ENCODE assay signal across 8 mouse cellular contexts in genomic region chr14:76479867-76480266, GRCm38 (mm10).
A peak's percentile ranks its signal among the peaks of the same experiment; 100 is the strongest.
DNase-seq lines count a peak whose midpoint lies in the region; ATAC-seq and TF ChIP-seq lines count a peak whose summit lies in the region.

No protein-coding gene starts in this region.

- peak; percentile 97 for ATAC-seq in intestine, embryonic 16.5 days
- ATAC-seq in midbrain, postnatal 0 days (ENCODE audit: low FRiP score): no peak

- no peaks in the 10 kb centered on the region for H3K27me3 ChIP-seq in intestine, embryonic 16.5 days (replicated peaks; ENCODE audit: control insufficient read depth, insufficient read depth, low read length)
- H3K27me3 ChIP-seq in midbrain, postnatal 0 days (ENCODE audit: insufficient read depth, low read length): no peaks in the 10 kb centered on the region

- H3K4me3 ChIP-seq in intestine, embryonic 16.5 days (ENCODE audit: low read length): no peak overlapping the region
- H3K4me3 ChIP-seq in midbrain, postnatal 0 days (ENCODE audit: low read depth, low read length): no peak overlapping the region

- peak; percentile 89 for TF ChIP-seq CTCF in midbrain, postnatal 0 days (IDR thresholded peaks at IDR 0.05)

- H3K4me2 ChIP-seq in intestine, embryonic 16.5 days (ENCODE audit: low read depth, low read length): peak overlapping the region; percentile 22; the same call in 1 of the 2 replicates
- no peak overlapping the region for H3K4me2 ChIP-seq in midbrain, postnatal 0 days (ENCODE audit: low read depth, low read length, poor library complexity, severe bottlenecking)

- H3K27ac ChIP-seq in intestine, embryonic 16.5 days (ENCODE audit: low read length): peak overlapping the region; percentile 77
- no peak overlapping the region for H3K27ac ChIP-seq in midbrain, postnatal 0 days (ENCODE audit: low read depth, low read length)

- no peak overlapping the region for H3K9ac ChIP-seq in intestine, embryonic 16.5 days (ENCODE audit: low read depth, low read length)
- no peak overlapping the region for H3K9ac ChIP-seq in midbrain, postnatal 0 days (replicated peaks; ENCODE audit: low read length, poor library complexity, severe bottlenecking)

- no peaks in the 10 kb centered on the region for H3K36me3 ChIP-seq in intestine, embryonic 16.5 days (ENCODE audit: control insufficient read depth, insufficient read depth, low read length)
- H3K36me3 ChIP-seq in midbrain, postnatal 0 days (ENCODE audit: insufficient read depth, low read length): no peaks in the 10 kb centered on the region

- peak; percentile 76 for DNase-seq in embryo, embryonic 10 days (ENCODE audit: low spot score)
- no peak for DNase-seq in embryo, embryonic 9.5 days (ENCODE audit: extremely low spot score)
- peak; percentile 51 to 56 for DNase-seq in right cerebral cortex, postnatal 10 days (ENCODE audit: low spot score in 2 of 2)
- DNase-seq in right cerebral cortex, postnatal 25 days: no peak
- DNase-seq in embryo, embryonic 11.5 days (ENCODE audit: low read depth, low spot score): peak; percentile 45
- DNase-seq in midbrain, postnatal 0 days (ENCODE audit: low spot score): peak; percentile 79
- no peak for DNase-seq in spleen, postnatal 14 days (ENCODE audit: low spot score in 2 of 2)

- 22% methylated on average over 6 of the region's 6 CpGs for WGBS in intestine, embryonic 16.5 days
- 39% methylated on average over 6 of the region's 6 CpGs for WGBS in midbrain, postnatal 0 days

- H3K4me1 ChIP-seq in intestine, embryonic 16.5 days (ENCODE audit: control insufficient read depth, insufficient read depth, low read length): peaks cover 14% of the 10 kb centered on the region
- H3K4me1 ChIP-seq in midbrain, postnatal 0 days (ENCODE audit: insufficient read depth, low read length): no peaks in the 10 kb centered on the region

- H3K9me3 ChIP-seq in intestine, embryonic 16.5 days (ENCODE audit: control insufficient read depth, low read length): no peaks in the 10 kb centered on the region
- H3K9me3 ChIP-seq in midbrain, postnatal 0 days (ENCODE audit: low read length): no peaks in the 10 kb centered on the region

Comparison
In these comparisons a context has a peak if more than half of its experiments do, and no peak if none do; other contexts are left out.
1. DNase-seq: peak in embryo, embryonic 10 days (single experiment), right cerebral cortex, postnatal 10 days (2 of 2), embryo, embryonic 11.5 days (single experiment) and midbrain, postnatal 0 days (single experiment); none in embryo, embryonic 9.5 days (single experiment), right cerebral cortex, postnatal 25 days (single experiment) and spleen, postnatal 14 days (0 of 2).